Mouse (Mus musculus) intestine, postnatal 0 days (tissue): ENCODE results near the gene Bckdk. TPM values are rescaled to one million over a fixed set of nuclear protein-coding genes. Genes with fewer than 3 reads are reported as not detected.

Experiments used
- ATAC-seq: fragments of 200-750 bp; cut with Nextera tagmentation; 2 replicates; pipeline ENCODE4 v1.8.0; 2017; ENCODE audit warnings: mild to moderate bottlenecking, moderate TSS enrichment, moderate library complexity
- H3K27ac ChIP-seq: fragments of 300-500 bp; sonication (generic); 2 replicates; pipeline ENCODE4 v1.5.1; 2014; ENCODE audit warnings: mild to moderate bottlenecking, low read depth, low read length, moderate library complexity
- H3K27me3 ChIP-seq: fragments of 300-500 bp; sonication (generic); replicated peaks from 2 replicates; pipeline ENCODE4 v1.6.1; 2014; ENCODE audit warnings: low read length, mixed read lengths; ENCODE audit not compliant: control insufficient read depth, insufficient read depth
- H3K36me3 ChIP-seq: fragments of 300-500 bp; sonication (generic); 2 replicates; pipeline ENCODE4 v1.6.1; 2014; ENCODE audit warnings: mild to moderate bottlenecking, moderate library complexity; ENCODE audit not compliant: control insufficient read depth, insufficient read depth
- H3K4me1 ChIP-seq: fragments of 300-500 bp; sonication (generic); replicated peaks from 2 replicates; pipeline ENCODE4 v1.6.1; 2014; ENCODE audit warnings: antibody characterized with exemption, low read length, mixed read lengths; ENCODE audit not compliant: control insufficient read depth, insufficient read depth
- H3K4me2 ChIP-seq: fragments of 300-500 bp; sonication (generic); replicated peaks from 2 replicates; pipeline ENCODE4 v1.6.1; 2014; ENCODE audit warnings: low read depth, mild to moderate bottlenecking, moderate library complexity
- H3K4me3 ChIP-seq: fragments of 300-500 bp; sonication (generic); 2 replicates; pipeline ENCODE4 v1.5.1; 2014; ENCODE audit warnings: low read depth, low read length
- H3K9ac ChIP-seq: fragments of 300-500 bp; sonication (generic); 2 replicates; pipeline ENCODE4 v1.6.1; 2014; ENCODE audit warnings: mild to moderate bottlenecking, low read depth, low read length
- H3K9me3 ChIP-seq: fragments of 300-500 bp; sonication (generic); 2 replicates; pipeline ENCODE4 v1.6.1; 2016; ENCODE audit warnings: mixed run types; ENCODE audit not compliant: control insufficient read depth
- CTCF ChIP-seq: sonication (generic); IDR thresholded peaks from 2 replicates; pipeline ENCODE4 v1.5.1; 2016; ENCODE audit warnings: low read depth, mild to moderate bottlenecking, control low read depth, antibody characterized with exemption, moderate library complexity
- WGBS: fragments of 180-500 bp; shearing (Covaris S2); extraction: QIAGEN DNeasy Blood & Tissue Kit; methylation state at CpG from one replicate; pipeline ENCODE4 v1.1.7; 2014; 5-methylcytosine and 5-hydroxymethylcytosine counted together
- polyA plus RNA-seq: library from polyadenylated mRNA; unstranded; fragments of >200 nt; fragmentation: Nextera tagmentation; extraction: Ambion mirVana; gene quantifications from 2 replicates; pipeline ENCODE4 v1.2.1, GENCODE M21; 2015

Gene Bckdk
- polyA plus RNA-seq, 1 experiment from 2014 or later = 94.0 TPM

GRCm38 (mm10) chr7:127915293-127915692 lies 11.4 kb downstream of the Bckdk start:
- peaks cover 14% of the 10 kb centered on the region; the same call in 1 of the 2 replicates for H3K36me3 ChIP-seq
- peaks cover 4% of the 10 kb centered on the region; the same call in 1 of the 2 replicates for H3K4me1 ChIP-seq
- no peak for ATAC-seq
- no peaks in the 10 kb centered on the region for H3K9me3 ChIP-seq
- H3K4me3 ChIP-seq = no peak overlapping the region
- no peak for TF ChIP-seq CTCF
- H3K27ac ChIP-seq = no peak overlapping the region
- H3K27me3 ChIP-seq = no peaks in the 10 kb centered on the region
- 0 out of 2 replicates have a peak overlapping the region, but pooled peaks have one; percentile 6 for H3K4me2 ChIP-seq
- H3K9ac ChIP-seq = no peak overlapping the region
- WGBS = 81% methylated on average over 12 of the region's 12 CpGs

GRCm38 (mm10) chr7:127918203-127918602 lies 14.3 kb downstream of the Bckdk start:
- 0 out of 2 replicates have a peak, but pooled peaks cover 4% of the 10 kb centered on the region for H3K4me1 ChIP-seq
- H3K36me3 ChIP-seq = peaks cover 16% of the 10 kb centered on the region; the same call in 1 of the 2 replicates
- peak; percentile 76 for TF ChIP-seq CTCF
- 62% methylated on average over 3 of the region's 3 CpGs for WGBS
- no peak overlapping the region for H3K27ac ChIP-seq
- H3K4me2 ChIP-seq = no peak overlapping the region
- H3K27me3 ChIP-seq = no peaks in the 10 kb centered on the region
- H3K4me3 ChIP-seq = no peak overlapping the region
- no peak overlapping the region for H3K9ac ChIP-seq
- no peak for ATAC-seq
- H3K9me3 ChIP-seq = no peaks in the 10 kb centered on the region

GRCm38 (mm10) chr7:127919290-127919689 lies 15.4 kb downstream of the Bckdk start:
- TF ChIP-seq CTCF = peak; percentile 63
- Histone ChIP-seq H3K9me3 (no peaks in the 10 kb centered on the region), H3K4me2 (no peak overlapping the region), H3K4me1 (0 out of 2 replicates have a peak, but pooled peaks cover 7% of the 10 kb centered on the region), H3K9ac (no peak overlapping the region), H3K36me3 (peaks cover 16% of the 10 kb centered on the region; the same call in 1 of the 2 replicates), H3K27ac (no peak overlapping the region), H3K4me3 (no peak overlapping the region), H3K27me3 (no peaks in the 10 kb centered on the region)
- ATAC-seq = no peak
- 72% methylated on average over 7 of the region's 7 CpGs for WGBS

- no peak overlapping the region for H3K4me2 ChIP-seq
- no peak overlapping the region for H3K9ac ChIP-seq
- peak; percentile 74 for TF ChIP-seq CTCF
- H3K4me3 ChIP-seq = no peak overlapping the region
- no peak overlapping the region for H3K27ac ChIP-seq
- WGBS = 52% methylated on average over 8 of the region's 8 CpGs
- no peaks in the 10 kb centered on the region for H3K27me3 ChIP-seq
- no peaks in the 10 kb centered on the region for H3K9me3 ChIP-seq
- no peak for ATAC-seq
- H3K36me3 ChIP-seq = peaks cover 13% of the 10 kb centered on the region; the same call in 1 of the 2 replicates
- H3K4me1 ChIP-seq = 0 out of 2 replicates have a peak, but pooled peaks cover 7% of the 10 kb centered on the region
These were observed 17.6 kb downstream of the Bckdk start for GRCm38 (mm10) chr7:127921516-127921915.

- 47% methylated on average over 6 of the region's 6 CpGs for WGBS
- ATAC-seq = no peak
- H3K9me3 ChIP-seq = no peaks in the 10 kb centered on the region
These were observed 18.8 kb downstream of the Bckdk start for GRCm38 (mm10) chr7:127922451-127923275.

GRCm38 (mm10) chr7:127923714-127924113 lies 19.8 kb downstream of the Bckdk start:
- Histone ChIP-seq H3K36me3 (peaks cover 14% of the 10 kb centered on the region; the same call in 1 of the 2 replicates), H3K9ac (no peak overlapping the region), H3K4me3 (no peak overlapping the region), H3K27ac (no peak overlapping the region), H3K9me3 (no peaks in the 10 kb centered on the region), H3K4me2 (no peak overlapping the region), H3K4me1 (0 out of 2 replicates have a peak, but pooled peaks cover 7% of the 10 kb centered on the region), H3K27me3 (no peaks in the 10 kb centered on the region)
- no peak for TF ChIP-seq CTCF
- 69% methylated on average over 5 of the region's 5 CpGs for WGBS
- no peak for ATAC-seq

More at GRCm38 (mm10) chr7:127922451-127923275, 18.8 kb downstream of the Bckdk start:
- peak overlapping the region; percentile 73; the same call in 1 of the 2 replicates for H3K27ac ChIP-seq
- no peaks in the 10 kb centered on the region for H3K27me3 ChIP-seq
- H3K36me3 ChIP-seq = peaks cover 14% of the 10 kb centered on the region; the same call in 1 of the 2 replicates
- H3K4me3 ChIP-seq = no peak overlapping the region
- H3K4me1 ChIP-seq = 0 out of 2 replicates have a peak, but pooled peaks cover 7% of the 10 kb centered on the region
- no peak for TF ChIP-seq CTCF
- H3K9ac ChIP-seq = no peak overlapping the region
- no peak overlapping the region for H3K4me2 ChIP-seq
